Mouse (Mus musculus) c-Kit-negative CD71-positive TER-119-positive erythroid progenitor cells, embryonic 14.5 days (primary cell): ENCODE data around the gene Dgki.

Source experiments
- DNase-seq: peaks from one replicate; pipeline ENCODE4 v3.0.0-alpha.2; 2013; ENCODE audit warnings: low read depth, low spot score

Gene Dgki

DNA sequence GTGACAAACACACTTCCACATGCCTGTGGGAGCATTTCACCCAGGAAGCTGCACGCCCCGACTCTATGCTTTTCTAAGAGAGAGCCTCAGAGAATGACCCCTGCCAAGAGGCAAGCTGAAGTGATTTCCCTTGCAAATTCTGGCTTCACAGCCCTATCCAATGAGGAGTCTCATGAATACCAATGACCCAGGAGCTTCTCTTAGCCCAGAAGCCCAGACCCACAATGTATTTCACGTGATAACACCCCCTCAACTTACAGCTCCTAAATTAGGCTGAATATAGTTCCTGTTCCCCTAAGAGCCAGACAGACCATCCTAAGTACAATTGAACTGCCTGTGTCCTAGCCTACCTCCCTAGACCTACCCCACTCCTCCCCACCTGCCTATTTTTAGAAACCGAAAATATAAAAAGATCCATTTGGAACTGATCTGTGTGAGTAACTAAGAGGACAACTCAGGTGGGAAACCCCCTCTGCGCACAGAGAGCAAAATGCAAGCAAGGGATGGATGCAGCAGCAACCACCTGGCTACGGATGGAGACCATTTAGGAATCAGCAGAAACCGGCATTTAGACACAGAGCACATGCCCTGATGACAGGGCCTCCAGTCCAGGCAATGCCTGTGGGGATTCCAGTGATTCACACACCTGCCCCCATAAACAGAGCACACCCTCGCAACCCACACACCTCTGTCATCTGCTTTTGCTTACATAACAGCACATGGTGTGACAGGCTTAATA is 2.1 kb downstream of the Dgki start:
- DNase-seq, result no peak

DNA sequence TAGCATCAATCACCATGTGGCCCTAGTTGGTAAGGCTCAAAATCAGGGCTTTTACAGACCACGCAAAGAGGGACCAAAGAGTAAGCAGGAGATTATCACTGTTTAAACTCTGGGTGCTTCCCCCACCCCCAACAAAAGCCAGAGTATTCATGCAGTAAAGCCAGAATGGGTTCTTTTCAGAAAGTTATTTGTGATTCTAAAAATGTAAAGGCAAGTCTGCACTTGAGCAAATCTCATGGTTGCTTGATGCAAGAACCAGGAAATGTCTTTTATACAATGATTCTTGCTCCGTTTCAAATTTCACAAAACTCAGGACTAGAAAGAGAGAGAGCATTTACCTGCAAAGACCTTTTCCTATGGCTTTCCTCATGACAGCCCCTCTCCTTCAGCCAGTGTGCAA is 7.9 kb downstream of the Dgki start:
- DNase-seq, result no peak

DNA sequence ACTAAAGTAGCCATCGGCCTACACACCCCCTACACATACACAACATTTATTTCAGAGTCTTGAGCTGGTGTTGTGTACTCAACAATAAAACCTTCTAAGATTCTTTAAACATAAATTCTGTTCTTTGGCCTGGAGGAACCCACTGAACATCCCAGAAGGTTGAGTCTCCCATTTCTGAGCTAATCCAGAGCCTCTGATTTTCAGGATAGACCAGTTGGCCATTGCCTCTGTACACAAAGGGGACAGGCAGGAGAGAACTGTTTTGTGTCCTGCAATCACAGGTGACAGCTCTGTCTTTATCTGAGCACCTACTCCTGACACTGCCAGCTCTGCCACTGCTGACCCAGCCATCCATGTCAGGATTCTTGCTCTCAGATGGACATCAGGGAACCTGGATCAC is 8.8 kb downstream of the Dgki start:
- no peak for DNase-seq

DNA sequence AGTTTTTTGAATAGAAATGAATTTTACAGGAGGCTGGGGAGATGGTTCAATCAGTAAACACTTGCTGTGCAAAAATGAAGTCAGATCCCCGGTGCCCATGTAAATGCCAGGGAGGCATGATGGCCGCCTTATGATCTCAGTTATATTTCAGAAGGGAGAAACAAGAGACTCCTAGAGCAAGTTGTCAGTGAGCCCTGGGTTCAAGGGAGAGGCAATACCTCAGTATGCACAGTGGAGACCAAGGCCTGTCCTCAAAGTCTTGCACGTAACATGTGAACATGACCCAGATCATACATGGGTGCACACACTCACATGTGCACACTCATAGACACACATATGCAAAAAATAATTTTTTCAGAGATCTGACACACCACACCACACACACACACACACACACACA is 9.3 kb downstream of the Dgki start:
- no peak for DNase-seq

DNA sequence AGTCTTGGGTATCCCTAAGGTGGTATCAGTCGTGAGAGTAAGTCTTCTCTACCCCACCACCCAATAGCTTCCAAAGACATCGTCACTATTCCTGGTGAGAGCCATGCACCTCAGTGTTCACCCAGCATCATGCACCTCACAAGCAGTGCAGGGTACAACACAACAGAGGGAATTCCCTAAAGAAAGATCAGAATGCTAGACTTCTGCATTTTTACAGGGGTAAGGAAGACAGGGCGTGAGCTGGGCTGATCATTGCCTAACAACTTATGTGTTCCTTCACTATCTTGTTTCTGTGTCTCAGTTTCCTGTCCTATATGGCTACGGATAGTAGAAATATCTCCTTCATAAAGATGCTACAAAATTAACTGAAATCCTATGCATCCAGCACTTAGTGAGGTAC is 13.8 kb downstream of the Dgki start:
- DNase-seq, result no peak

DNA sequence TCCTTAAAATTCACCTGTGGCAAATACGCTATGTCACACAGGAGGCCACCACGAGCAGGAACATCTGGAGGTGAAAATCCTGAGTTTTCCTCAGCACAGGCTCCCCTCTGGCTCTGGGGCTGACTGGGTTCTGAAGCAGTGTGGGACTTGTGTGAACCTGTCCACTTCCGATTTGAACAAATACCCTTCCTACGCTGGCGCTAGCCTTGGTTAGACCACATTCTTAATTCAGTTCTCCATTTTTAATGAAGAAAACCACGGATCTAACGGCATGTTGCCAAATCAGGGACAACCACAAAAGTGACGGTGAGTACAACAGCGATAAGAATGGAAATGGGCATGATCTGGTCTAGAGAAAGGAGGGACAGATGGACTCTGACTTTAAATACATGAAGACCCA is 15.1 kb downstream of the Dgki start:
- no peak for DNase-seq

DNA sequence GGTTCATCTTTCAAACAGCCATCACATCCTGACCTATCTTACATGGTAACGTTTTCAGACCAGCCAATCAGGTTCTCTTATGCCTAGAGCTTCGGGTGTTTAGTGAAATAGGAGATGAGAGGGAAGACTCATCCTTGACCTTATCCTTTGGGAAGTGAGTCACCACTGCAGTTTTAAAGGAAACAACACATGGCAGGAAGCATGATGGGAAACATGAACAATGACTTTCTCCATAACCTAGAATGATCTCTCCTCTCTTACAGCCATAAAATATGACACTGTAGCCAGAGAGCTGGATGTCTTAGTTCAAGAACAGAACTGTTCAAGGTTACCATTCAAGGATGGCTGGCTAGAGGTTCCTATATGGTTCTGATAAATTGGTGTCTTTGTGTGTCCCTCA is 16.6 kb downstream of the Dgki start:
- no peak for DNase-seq

DNA sequence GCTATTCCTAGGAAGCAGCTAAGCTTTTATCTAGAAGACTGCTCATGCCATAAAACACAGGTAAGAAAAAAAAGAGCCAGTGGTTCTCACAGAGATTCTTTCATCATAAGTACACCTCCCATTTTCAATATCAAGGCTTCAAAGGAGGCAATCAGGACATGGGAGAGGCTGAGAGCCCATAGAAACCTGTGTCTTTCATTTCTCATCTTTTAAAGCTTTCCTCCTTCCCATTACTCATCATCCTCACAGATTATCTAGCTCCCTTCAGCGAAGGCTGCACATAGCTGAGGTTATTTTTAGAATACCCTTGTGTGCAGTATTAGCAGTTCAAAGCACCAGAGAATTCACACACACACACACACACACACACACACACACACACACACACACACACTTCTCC is 17.3 kb downstream of the Dgki start:
- no peak for DNase-seq

DNA sequence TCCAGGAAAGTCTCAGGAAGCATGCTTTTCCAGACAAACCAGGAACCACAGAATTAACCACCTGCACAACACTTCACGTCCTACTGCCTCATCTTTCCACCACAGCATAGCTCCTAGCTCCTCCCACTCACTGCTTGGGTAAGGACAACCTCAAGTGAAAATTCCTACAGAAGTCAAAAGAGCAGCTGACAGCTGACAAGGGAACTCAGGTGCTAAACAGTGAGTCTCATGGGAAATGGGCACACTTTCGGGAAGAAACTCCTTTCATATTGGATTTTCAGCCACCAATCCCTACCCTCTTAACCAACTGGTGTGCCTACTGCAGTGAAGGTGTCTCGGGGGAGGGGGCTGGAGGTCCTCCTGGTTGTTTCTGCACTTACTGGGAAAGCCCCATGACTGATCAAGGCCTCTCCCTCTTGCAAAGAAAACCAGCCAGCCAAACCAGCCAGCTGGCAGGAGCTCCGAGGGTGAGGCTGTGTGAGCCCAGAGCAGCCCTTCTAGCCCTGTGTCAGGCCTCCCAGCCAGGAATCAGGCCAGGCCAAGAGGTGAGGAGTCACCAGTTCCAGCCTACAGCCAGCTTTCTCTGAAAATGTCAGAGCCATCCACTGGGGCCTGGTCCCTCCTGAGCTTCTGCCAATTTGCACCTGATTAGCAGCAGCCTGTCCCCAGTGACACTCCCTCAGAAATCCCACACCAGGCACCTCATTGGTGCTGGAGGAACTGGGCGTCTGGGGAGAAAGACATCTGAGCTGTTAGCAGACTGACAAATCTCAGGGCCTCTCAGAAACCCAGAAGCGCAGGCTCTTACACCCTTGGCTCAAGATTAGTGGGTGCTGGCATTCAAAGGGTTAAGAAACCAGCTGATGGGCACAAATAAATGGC is 22.9 kb downstream of the Dgki start:
- no peak for DNase-seq

DNA sequence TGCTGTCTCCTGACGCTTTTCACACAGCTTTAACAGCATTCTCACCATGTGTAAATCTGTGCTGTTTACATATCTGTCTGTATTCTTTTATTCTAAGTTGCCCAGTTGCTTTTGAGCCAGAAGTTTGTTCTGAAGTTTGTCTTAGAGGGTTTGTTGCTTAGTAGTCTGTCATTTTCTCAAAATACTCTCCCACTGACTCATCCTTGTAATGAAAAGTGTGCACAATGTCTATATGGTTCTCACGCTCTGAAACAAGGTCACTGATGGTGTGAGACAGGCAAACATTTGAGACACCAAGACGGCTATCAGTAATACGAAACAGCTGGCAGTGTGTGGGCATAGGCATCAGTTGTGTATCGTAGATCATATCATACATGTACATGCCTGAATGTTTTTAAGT is 23.8 kb downstream of the Dgki start:
- no peak for DNase-seq

DNA sequence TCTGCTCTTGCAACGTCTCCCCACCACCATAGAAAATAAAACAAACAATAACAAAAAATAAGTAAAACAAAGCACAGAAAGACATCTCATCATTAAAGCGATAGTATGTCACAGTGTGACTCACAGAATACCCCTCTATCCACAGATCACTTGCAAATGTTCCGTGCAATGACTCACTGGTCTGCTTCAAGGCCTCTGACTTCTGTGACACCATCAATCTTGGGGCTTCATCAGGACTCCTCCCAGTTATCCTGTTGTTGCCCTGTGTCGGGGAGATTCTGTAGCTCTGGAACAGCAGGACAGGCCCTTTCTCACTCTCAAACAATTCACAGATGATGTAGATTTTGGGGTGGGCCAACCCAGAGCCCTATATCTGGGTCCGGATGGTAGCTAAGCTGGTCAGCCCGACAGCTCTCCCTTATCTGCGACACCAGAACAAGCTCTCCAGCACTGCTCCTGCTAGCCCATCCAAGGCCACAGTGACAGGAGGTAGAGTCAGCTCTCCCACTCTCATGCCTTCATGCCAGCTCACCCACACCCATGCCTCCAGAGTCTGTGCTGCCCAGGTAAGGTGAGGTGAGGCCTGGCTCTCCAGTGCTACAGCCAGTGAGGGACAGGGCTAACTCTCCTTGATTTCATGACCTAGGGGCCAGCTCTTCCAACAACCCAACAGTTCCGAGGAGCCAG is 28.9 kb downstream of the Dgki start:
- DNase-seq, result no peak

DNA sequence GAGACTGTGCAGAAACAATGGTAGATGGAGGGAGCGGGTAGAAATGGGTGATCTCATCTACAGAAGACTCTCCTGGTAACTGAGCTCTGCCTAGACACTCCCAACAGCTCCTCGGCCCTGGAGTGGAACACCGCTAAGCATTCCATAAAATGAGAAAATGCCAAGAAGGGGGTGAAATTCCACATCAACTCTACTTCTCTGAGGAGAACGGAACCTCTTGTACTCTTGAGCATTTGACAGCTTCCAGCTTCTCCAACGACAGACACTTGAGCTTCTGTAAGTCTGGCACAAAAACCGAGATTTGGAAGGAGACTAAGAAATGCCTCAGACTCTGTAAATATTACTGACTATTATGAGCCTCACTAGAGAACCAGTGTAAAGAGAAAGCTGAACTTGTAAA is 31.4 kb downstream of the Dgki start:
- no peak for DNase-seq

DNA sequence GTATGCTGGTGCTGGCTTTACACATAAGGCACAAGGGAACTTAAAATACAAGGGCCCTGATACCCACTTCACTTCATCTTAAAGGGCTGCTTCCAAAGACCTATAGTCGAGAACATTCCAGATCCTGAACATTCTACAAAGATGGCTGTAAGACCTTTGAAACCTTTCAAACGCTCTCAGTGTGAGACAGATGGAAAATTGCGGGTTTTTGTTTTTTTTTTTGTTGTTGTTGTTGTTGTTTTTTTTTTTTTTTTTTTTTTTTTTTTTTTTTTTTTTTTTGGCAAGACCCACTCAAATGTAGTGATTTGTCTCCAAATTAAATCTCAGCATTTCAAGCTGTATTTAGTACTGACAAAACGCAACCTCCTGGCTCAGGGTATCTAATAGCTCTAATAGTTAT is 32.0 kb downstream of the Dgki start:
- no peak for DNase-seq

DNA sequence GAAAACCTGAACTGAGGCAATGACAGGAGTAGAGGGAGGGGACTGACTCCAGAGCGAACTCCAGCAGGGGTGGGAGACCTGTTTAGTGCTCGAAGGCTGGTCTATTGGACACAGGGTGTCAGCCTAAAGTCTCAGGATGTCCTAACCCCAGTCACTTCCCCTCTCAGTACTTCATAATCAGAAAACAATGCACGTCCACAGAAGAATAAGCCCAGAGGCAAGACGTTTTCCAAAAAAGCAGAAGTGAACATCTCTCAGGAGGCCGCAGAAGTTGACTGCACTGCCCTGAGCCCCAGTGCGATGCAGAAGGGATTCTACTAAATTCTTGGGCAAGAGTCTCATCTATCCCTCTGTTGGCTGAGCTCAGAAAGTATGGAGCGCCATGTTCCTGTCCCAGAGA is 37.5 kb downstream of the Dgki start:
- DNase-seq, result no peak

DNA sequence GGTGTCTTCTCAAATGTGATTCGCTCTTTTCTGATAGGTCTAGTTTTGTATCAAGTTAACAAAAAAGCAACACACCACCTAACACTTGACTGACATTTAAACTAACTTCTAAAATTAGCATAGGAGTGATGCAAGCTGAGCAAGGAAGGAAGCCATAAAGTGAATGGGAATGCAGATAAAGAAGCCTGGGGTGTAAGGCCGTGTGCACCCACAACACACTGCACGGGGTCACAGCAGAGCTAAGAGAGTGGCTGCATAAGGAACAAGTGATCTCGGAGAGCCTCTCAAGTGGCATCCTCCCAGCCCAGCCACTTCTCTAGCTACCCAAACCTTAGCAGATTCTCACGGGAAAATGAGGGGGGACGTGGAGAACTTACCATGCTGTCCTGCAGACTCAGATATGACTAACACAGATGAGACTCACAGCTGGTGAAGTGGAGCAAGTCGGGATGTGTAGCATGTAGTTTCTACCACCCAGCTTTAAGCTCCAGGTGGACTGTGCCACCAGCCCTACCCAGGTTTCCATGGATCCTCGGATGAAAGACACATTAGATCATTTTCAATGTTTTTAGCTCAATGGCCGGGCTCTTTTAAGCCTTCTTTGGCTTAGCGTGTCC is 38.6 kb downstream of the Dgki start:
- DNase-seq, result no peak

DNA sequence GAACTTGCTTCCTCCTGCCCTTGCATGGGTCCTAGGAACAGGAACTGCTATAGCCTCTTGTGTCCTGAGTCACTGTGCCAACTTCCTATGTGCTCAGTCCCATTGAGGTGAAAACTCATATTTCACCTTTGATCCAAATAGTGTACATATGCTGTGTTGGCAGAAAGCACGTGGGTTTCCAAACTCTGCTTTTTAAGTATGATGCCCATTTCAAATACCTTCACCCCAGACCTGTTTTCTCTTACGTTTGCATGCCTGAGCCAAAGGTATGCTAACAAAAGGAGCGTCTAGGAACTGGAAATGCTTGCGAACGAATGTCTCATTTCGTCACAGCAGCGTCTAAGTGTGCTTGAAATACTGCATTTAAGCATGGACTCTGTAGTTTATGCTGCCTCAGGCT is 41.3 kb downstream of the Dgki start:
- no peak for DNase-seq

DNA sequence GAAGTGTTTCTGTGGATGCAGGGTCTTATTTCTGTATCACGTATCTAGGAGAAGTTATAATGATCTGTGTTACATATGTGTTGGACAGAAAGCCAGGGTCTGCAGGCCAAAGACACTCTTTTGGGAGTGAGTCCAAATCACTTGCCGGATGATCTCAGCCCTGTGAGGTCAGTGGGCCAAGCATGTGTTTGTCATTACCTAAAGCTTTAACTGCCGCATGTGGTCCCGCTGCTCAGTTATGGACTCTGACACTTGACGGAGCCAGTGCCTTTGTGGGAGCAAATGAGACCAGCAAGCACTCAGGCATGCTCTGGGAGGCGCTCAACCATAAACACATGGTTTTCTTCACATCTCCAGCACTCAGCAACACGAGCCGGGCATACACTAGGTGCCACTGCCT is 45.8 kb downstream of the Dgki start:
- no peak for DNase-seq

DNA sequence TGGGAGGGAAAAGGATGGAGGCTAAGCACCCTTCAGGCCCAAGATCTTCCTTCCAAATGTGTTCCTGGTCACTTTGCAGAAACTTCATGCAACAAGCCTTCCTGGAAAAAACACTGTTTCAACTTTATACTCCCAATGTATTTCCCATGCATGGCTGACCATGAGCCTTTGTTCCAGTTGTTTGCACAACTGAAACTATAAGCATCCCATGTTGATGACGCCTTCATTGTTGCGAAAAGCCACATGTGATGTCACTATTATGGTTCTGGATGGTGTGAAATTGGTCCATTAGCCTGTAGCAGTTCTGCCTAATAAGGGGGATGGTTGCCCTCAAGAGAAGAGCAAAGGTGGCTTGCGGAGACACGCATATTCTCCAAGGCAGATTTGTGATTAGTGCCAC is 47.4 kb downstream of the Dgki start:
- no peak for DNase-seq

DNA sequence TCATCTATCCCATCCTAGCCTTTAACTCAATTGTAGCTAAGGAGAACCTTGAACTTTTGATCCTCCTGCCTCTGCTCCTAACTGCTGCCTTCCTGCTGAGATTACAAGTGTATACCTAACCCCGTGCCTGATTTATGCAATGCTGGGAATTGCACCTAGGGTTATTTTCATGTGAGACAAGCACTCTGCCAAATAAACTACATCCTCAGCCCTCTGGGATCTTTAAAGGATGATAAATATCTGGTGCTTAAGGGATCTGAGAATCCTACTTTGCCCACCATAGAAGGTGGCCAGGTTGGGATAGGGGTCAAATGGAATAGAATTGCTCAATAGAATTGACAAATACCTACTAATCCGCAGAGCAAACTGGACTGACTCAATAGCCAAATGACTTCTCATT is 49.3 kb downstream of the Dgki start:
- DNase-seq, result no peak

DNA sequence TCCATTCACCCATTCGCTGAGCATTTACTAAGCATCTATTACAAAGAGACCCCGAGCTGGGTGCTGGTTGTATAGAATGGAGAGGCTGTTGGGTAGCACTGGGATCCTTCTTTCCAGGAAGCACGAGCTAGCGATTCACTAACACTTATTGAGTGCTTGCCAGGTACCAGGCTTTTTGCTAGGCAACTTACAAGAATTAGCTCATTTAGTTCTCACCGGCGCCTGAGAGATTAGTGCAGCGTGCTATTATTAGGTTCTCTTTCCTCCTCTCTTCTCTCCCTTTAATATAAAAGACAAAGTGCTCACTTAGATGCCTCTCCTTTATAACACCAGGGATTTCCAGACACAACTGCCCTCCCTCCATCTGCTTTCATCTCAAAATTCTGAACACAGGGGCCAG is 54.2 kb downstream of the Dgki start:
- no peak for DNase-seq

DNA sequence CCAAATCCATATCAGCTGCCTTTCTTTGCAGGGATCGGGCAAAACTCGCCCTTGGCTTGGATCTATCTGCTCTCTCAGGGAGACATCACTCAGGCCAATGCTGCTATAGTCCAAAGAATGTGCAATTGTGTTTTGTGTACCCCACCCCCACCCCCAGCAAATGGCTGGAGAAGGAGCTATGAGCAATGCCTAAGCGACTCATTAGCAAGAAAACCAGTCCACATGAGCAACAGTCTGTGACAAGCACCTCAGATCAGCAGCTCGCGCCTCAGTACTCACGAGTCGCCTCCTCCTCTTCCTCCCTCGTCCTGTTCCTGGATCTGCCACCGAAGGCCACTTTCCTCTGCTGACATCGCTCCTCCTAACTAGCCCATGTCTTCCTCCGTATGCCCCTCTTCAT is 55.9 kb downstream of the Dgki start:
- DNase-seq, result no peak

DNA sequence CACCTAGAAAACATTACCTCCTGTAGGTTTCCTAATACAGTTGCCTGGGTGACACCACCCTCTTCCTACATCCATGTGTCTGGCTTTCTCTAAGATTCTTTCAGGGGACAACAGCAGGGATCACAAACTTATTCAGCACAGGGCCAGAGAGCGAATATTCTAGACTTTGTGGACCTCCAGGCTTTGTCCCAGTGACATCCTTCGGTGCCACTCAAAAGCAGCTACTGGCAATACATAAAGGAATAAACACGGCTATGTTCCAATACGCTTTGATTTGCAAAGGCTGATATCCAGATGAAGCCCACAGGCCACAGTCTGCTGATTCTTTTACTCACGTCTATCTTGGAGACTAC is 57.2 kb downstream of the Dgki start:
- no peak for DNase-seq
